Mouse (Mus musculus) heart, embryonic 12.5 days (tissue): Measurements from ENCODE around the gene Gm364. TPM values are rescaled to one million over a fixed set of nuclear protein-coding genes. Genes with fewer than 3 reads are reported as not detected.
A peak's percentile ranks its signal among the peaks of the same experiment; 100 is the strongest.

Experiments used
- ATAC-seq: fragments of 200-750 bp; cut with Nextera tagmentation; 2 replicates; pipeline ENCODE4 v1.8.0; 2017; ENCODE audit warnings: moderate TSS enrichment, moderate library complexity; ENCODE audit not compliant: insufficient number of reproducible peaks, low FRiP score
- H3K27ac ChIP-seq: fragments of 300-500 bp; sonication (generic); 2 replicates; pipeline ENCODE4 v1.5.1; 2016; ENCODE audit warnings: mild to moderate bottlenecking, moderate library complexity; ENCODE audit not compliant: poor library complexity, severe bottlenecking
- H3K27me3 ChIP-seq: fragments of 300-500 bp; sonication (generic); replicated peaks from 2 replicates; pipeline ENCODE4 v1.6.1; 2016; ENCODE audit warnings: mild to moderate bottlenecking, moderate library complexity
- H3K36me3 ChIP-seq: fragments of 300-500 bp; sonication (generic); 2 replicates; pipeline ENCODE4 v1.6.1; 2016; ENCODE audit warnings: mild to moderate bottlenecking, moderate library complexity
- H3K4me1 ChIP-seq: fragments of 300-500 bp; sonication (generic); replicated peaks from 2 replicates; pipeline ENCODE4 v1.6.1; 2016; ENCODE audit warnings: mild to moderate bottlenecking
- H3K4me2 ChIP-seq: fragments of 300-500 bp; sonication (generic); 2 replicates; pipeline ENCODE4 v1.6.1; 2016; ENCODE audit warnings: mild to moderate bottlenecking, moderate library complexity
- H3K4me3 ChIP-seq: fragments of 300-500 bp; sonication (generic); 2 replicates; pipeline ENCODE4 v1.5.1; 2016; ENCODE audit warnings: mild to moderate bottlenecking
- H3K9ac ChIP-seq: fragments of 300-500 bp; sonication (generic); 2 replicates; pipeline ENCODE4 v1.6.1; 2016; ENCODE audit warnings: mild to moderate bottlenecking, moderate library complexity
- H3K9me3 ChIP-seq: fragments of 300-500 bp; sonication (generic); replicated peaks from 2 replicates; pipeline ENCODE4 v1.6.1; 2016; ENCODE audit warnings: mild to moderate bottlenecking, moderate library complexity
- WGBS: fragments of 180-500 bp; shearing (Covaris S2); methylation state at CpG from one replicate; pipeline ENCODE4 v1.1.7; 2016; 5-methylcytosine and 5-hydroxymethylcytosine counted together
- polyA plus RNA-seq: library from polyadenylated mRNA; unstranded; fragments of >200 nt; fragmentation: Nextera tagmentation; extraction: Ambion mirVana; gene quantifications from 2 replicates; pipeline ENCODE4 v1.2.1, GENCODE M21; 2016

Gm364 gene
- polyA plus RNA-seq, 1 experiment from 2014 or later: not detected

GRCm38 (mm10) chrX:57401388-57401787 is 7.6 kb upstream of the Gm364 start:
- no peak overlapping the region for H3K9ac ChIP-seq
- no peaks in the 10 kb centered on the region for H3K36me3 ChIP-seq
- no peak for ATAC-seq
- H3K27ac ChIP-seq: no peak overlapping the region
- 68% methylated on average over 1 of the region's 1 CpGs for WGBS
- no peaks in the 10 kb centered on the region for H3K27me3 ChIP-seq
- no peaks in the 10 kb centered on the region for H3K4me1 ChIP-seq
- H3K9me3 ChIP-seq: no peaks in the 10 kb centered on the region
- no peak overlapping the region for H3K4me2 ChIP-seq
- H3K4me3 ChIP-seq: no peak overlapping the region

- H3K9me3 ChIP-seq: no peaks in the 10 kb centered on the region
- no peaks in the 10 kb centered on the region for H3K36me3 ChIP-seq
- H3K4me3 ChIP-seq: no peak overlapping the region
- H3K27ac ChIP-seq: no peak overlapping the region
- no peaks in the 10 kb centered on the region for H3K27me3 ChIP-seq
- no peak overlapping the region for H3K4me2 ChIP-seq
- ATAC-seq: no peak
- H3K4me1 ChIP-seq: no peaks in the 10 kb centered on the region
- H3K9ac ChIP-seq: no peak overlapping the region
Observed at GRCm38 (mm10) chrX:57403651-57404050, 5.3 kb upstream of the Gm364 start.

- Histone ChIP-seq H3K36me3 (no peaks in the 10 kb centered on the region), H3K4me3 (no peak overlapping the region), H3K9me3 (no peaks in the 10 kb centered on the region), H3K27ac (no peak overlapping the region), H3K4me2 (no peak overlapping the region), H3K9ac (no peak overlapping the region), H3K4me1 (no peaks in the 10 kb centered on the region), H3K27me3 (no peaks in the 10 kb centered on the region)
- 8% methylated on average over 2 of the region's 2 CpGs for WGBS
- ATAC-seq: no peak
Observed at GRCm38 (mm10) chrX:57431610-57432009, 22.7 kb downstream of the Gm364 start.

- WGBS: 80% methylated on average over 2 of the region's 2 CpGs
- no peak overlapping the region for H3K4me2 ChIP-seq
- H3K36me3 ChIP-seq: no peaks in the 10 kb centered on the region
- no peak overlapping the region for H3K9ac ChIP-seq
- H3K27ac ChIP-seq: no peak overlapping the region
- H3K9me3 ChIP-seq: no peaks in the 10 kb centered on the region
- no peaks in the 10 kb centered on the region; the same call in 1 of the 2 replicates for H3K27me3 ChIP-seq
- H3K4me3 ChIP-seq: no peak overlapping the region
- ATAC-seq: no peak
- no peaks in the 10 kb centered on the region for H3K4me1 ChIP-seq
Observed at GRCm38 (mm10) chrX:57433897-57434296, 24.9 kb downstream of the Gm364 start.

GRCm38 (mm10) chrX:57503634-57504033 is 94.7 kb downstream of the Gm364 start, which contains the start of gene Gpr101:
TSS of gene Gpr101 (minus strand) at chrX:57503757.
- Histone ChIP-seq H3K27ac (no peak within 1 kb of the TSS), H3K4me1 (no peaks in the 10 kb centered on the region), H3K4me3 (peak within 1 kb of the TSS; percentile 45), H3K36me3 (no peaks in the 10 kb centered on the region), H3K9ac (no peak within 1 kb of the TSS), H3K4me2 (peak within 1 kb of the TSS; percentile 72), H3K27me3 (peaks cover 61% of the 10 kb centered on the region), H3K9me3 (no peaks in the 10 kb centered on the region)
- ATAC-seq: no peak
- WGBS: 10% methylated on average over 23 of the region's 28 CpGs

- 41% methylated on average over 1 of the region's 1 CpGs for WGBS
- H3K27ac ChIP-seq: no peak overlapping the region
- no peak overlapping the region for H3K4me3 ChIP-seq
- no peaks in the 10 kb centered on the region for H3K4me1 ChIP-seq
- no peaks in the 10 kb centered on the region for H3K9me3 ChIP-seq
- no peak overlapping the region for H3K9ac ChIP-seq
- ATAC-seq: no peak
- H3K36me3 ChIP-seq: no peaks in the 10 kb centered on the region
- H3K27me3 ChIP-seq: peaks cover 44% of the 10 kb centered on the region
- H3K4me2 ChIP-seq: no peak overlapping the region
Observed at GRCm38 (mm10) chrX:57506247-57506646, 97.3 kb downstream of the Gm364 start.

- H3K9ac ChIP-seq: no peak overlapping the region
- H3K9me3 ChIP-seq: no peaks in the 10 kb centered on the region
- H3K4me1 ChIP-seq: no peaks in the 10 kb centered on the region
- no peak overlapping the region for H3K27ac ChIP-seq
- no peak for ATAC-seq
- no peaks in the 10 kb centered on the region for H3K36me3 ChIP-seq
- H3K4me3 ChIP-seq: no peak overlapping the region
- 36% methylated on average over 28 of the region's 28 CpGs for WGBS
- H3K4me2 ChIP-seq: peak overlapping the region; percentile 31
- H3K27me3 ChIP-seq: no peaks in the 10 kb centered on the region
Observed at GRCm38 (mm10) chrX:57521117-57522095, 112.5 kb downstream of the Gm364 start.

Other genes starting within 250 kb of the Gm364 start
- not detected in 2 replicates for gene Cd40lg, start 197.0 kb upstream of the Gm364 start, polyA plus RNA-seq
- 33.6 and 36.1 TPM in 2 replicates for gene Arhgef6, start 70.4 kb upstream of the Gm364 start, polyA plus RNA-seq
- gene Rbmx, start 16.1 kb upstream of the Gm364 start, polyA plus RNA-seq: 87.5 and 93.0 TPM in 2 replicates
- gene Gpr101, start 94.6 kb downstream of the Gm364 start, polyA plus RNA-seq: not detected in 2 replicates